Mouse (Mus musculus): Measurements from ENCODE around the gene Rnf150. TPM values are rescaled to one million over a fixed set of nuclear protein-coding genes. Genes with fewer than 3 reads are reported as not detected.

Gene Rnf150
- total RNA-seq, 1 experiment, result 0.09 TPM

GRCm38 (mm10) chr8:82919676-82920075, 56.5 kb downstream of the Rnf150 start:
- TF ChIP-seq HCFC1 (IDR thresholded peaks at IDR 0.05; ENCODE audit: borderline replicate concordance, insufficient read depth, low read length) (no peak), CHD2 (IDR thresholded peaks at IDR 0.05; ENCODE audit: low read depth, low read length) (no peak), MAFK (IDR thresholded peaks at IDR 0.05; ENCODE audit: insufficient read depth, low read depth, low read length) (no peak), ZNF384 (IDR thresholded peaks at IDR 0.05; ENCODE audit: low read depth, low read length) (no peak), ZC3H11A (IDR thresholded peaks at IDR 0.05; ENCODE audit: borderline replicate concordance, low read depth, low read length) (no peak)
- Histone ChIP-seq H3K9ac (ENCODE audit: insufficient read depth, low read depth, low read length, poor library complexity, severe bottlenecking) (no peak overlapping the region), H3K36me3 (ENCODE audit: control insufficient read depth, insufficient read depth, low read length, poor library complexity, severe bottlenecking) (no peaks in the 10 kb centered on the region), H3K4me3 (ENCODE audit: insufficient read depth in 1 of 2, low read depth in 1 of 2, low read length in 2 of 2, poor library complexity in 1 of 2, severe bottlenecking in 1 of 2) (no peak overlapping the region), H3K27ac (ENCODE audit: insufficient read depth, low read depth, low read length, poor library complexity, severe bottlenecking) (no peak overlapping the region), H3K9me3 (ENCODE audit: control insufficient read depth, insufficient read depth, low read depth, low read length) (no peaks in the 10 kb centered on the region), H3K4me1 (ENCODE audit: control insufficient read depth in 2 of 2, insufficient read depth in 2 of 2, low read length in 2 of 2, poor library complexity in 1 of 2) (no peaks in the 10 kb centered on the region)
- no peak for DNase-seq (ENCODE audit: low read depth, low spot score)
- in situ Hi-C loops (cut with MboI; ENCODE audit: low sequenced_read_pairs in 2 of 2, unreplicated experiment in 2 of 2), result no loop called here

GRCm38 (mm10) chr8:82920124-82920523, 57.0 kb downstream of the Rnf150 start:
- Histone ChIP-seq H3K4me3 (ENCODE audit: insufficient read depth in 1 of 2, low read depth in 1 of 2, low read length in 2 of 2, poor library complexity in 1 of 2, severe bottlenecking in 1 of 2) (no peak overlapping the region), H3K9me3 (ENCODE audit: control insufficient read depth, insufficient read depth, low read depth, low read length) (no peaks in the 10 kb centered on the region), H3K4me1 (ENCODE audit: control insufficient read depth in 2 of 2, insufficient read depth in 2 of 2, low read length in 2 of 2, poor library complexity in 1 of 2) (no peaks in the 10 kb centered on the region), H3K27ac (ENCODE audit: insufficient read depth, low read depth, low read length, poor library complexity, severe bottlenecking) (no peak overlapping the region), H3K36me3 (ENCODE audit: control insufficient read depth, insufficient read depth, low read length, poor library complexity, severe bottlenecking) (no peaks in the 10 kb centered on the region), H3K9ac (ENCODE audit: insufficient read depth, low read depth, low read length, poor library complexity, severe bottlenecking) (no peak overlapping the region)
- in situ Hi-C loops (cut with MboI; ENCODE audit: low sequenced_read_pairs in 2 of 2, unreplicated experiment in 2 of 2), result no loop called here
- DNase-seq (ENCODE audit: low read depth, low spot score), result no peak
- no peak for TF ChIP-seq HCFC1 (IDR thresholded peaks at IDR 0.05; ENCODE audit: borderline replicate concordance, insufficient read depth, low read length)
- TF ChIP-seq ZC3H11A (IDR thresholded peaks at IDR 0.05; ENCODE audit: borderline replicate concordance, low read depth, low read length), result no peak
- TF ChIP-seq CHD2 (IDR thresholded peaks at IDR 0.05; ENCODE audit: low read depth, low read length), result no peak

GRCm38 (mm10) chr8:82925286-82925685, 62.1 kb downstream of the Rnf150 start:
- no peaks in the 10 kb centered on the region for H3K9me3 ChIP-seq (ENCODE audit: control insufficient read depth, insufficient read depth, low read depth, low read length)
- in situ Hi-C loops (cut with MboI; ENCODE audit: low sequenced_read_pairs in 2 of 2, unreplicated experiment in 2 of 2), result no loop called here
- TF ChIP-seq HCFC1 (IDR thresholded peaks at IDR 0.05; ENCODE audit: borderline replicate concordance, insufficient read depth, low read length), result no peak
- TF ChIP-seq CHD2 (IDR thresholded peaks at IDR 0.05; ENCODE audit: low read depth, low read length), result no peak
- H3K4me3 ChIP-seq (ENCODE audit: insufficient read depth in 1 of 2, low read depth in 1 of 2, low read length in 2 of 2, poor library complexity in 1 of 2, severe bottlenecking in 1 of 2), result no peak overlapping the region
- H3K4me1 ChIP-seq (ENCODE audit: control insufficient read depth in 2 of 2, insufficient read depth in 2 of 2, low read length in 2 of 2, poor library complexity in 1 of 2), result no peaks in the 10 kb centered on the region
- H3K36me3 ChIP-seq (ENCODE audit: control insufficient read depth, insufficient read depth, low read length, poor library complexity, severe bottlenecking), result no peaks in the 10 kb centered on the region
- DNase-seq (ENCODE audit: low read depth, low spot score), result no peak
- H3K9ac ChIP-seq (ENCODE audit: insufficient read depth, low read depth, low read length, poor library complexity, severe bottlenecking), result no peak overlapping the region
- no peak overlapping the region for H3K27ac ChIP-seq (ENCODE audit: insufficient read depth, low read depth, low read length, poor library complexity, severe bottlenecking)

GRCm38 (mm10) chr8:82926518-82926917, 63.4 kb downstream of the Rnf150 start:
- in situ Hi-C loops (cut with MboI; ENCODE audit: low sequenced_read_pairs in 2 of 2, unreplicated experiment in 2 of 2), result no loop called here
- no peak for TF ChIP-seq MAFK (IDR thresholded peaks at IDR 0.05; ENCODE audit: insufficient read depth, low read depth, low read length)
- no peak for TF ChIP-seq HCFC1 (IDR thresholded peaks at IDR 0.05; ENCODE audit: borderline replicate concordance, insufficient read depth, low read length)
- no peak for TF ChIP-seq ZC3H11A (IDR thresholded peaks at IDR 0.05; ENCODE audit: borderline replicate concordance, low read depth, low read length)
- no peak for TF ChIP-seq CHD2 (IDR thresholded peaks at IDR 0.05; ENCODE audit: low read depth, low read length)
- TF ChIP-seq ZNF384 (IDR thresholded peaks at IDR 0.05; ENCODE audit: low read depth, low read length), result no peak

GRCm38 (mm10) chr8:82931554-82931953, 68.4 kb downstream of the Rnf150 start:
- no peak overlapping the region for H3K27ac ChIP-seq (ENCODE audit: insufficient read depth, low read depth, low read length, poor library complexity, severe bottlenecking)
- no peak for DNase-seq (ENCODE audit: low read depth, low spot score)
- no peaks in the 10 kb centered on the region for H3K9me3 ChIP-seq (ENCODE audit: control insufficient read depth, insufficient read depth, low read depth, low read length)
- no peaks in the 10 kb centered on the region for H3K4me1 ChIP-seq (ENCODE audit: control insufficient read depth in 2 of 2, insufficient read depth in 2 of 2, low read length in 2 of 2, poor library complexity in 1 of 2)
- TF ChIP-seq ZNF384 (IDR thresholded peaks at IDR 0.05; ENCODE audit: low read depth, low read length) (no peak), HCFC1 (IDR thresholded peaks at IDR 0.05; ENCODE audit: borderline replicate concordance, insufficient read depth, low read length) (no peak), ZC3H11A (IDR thresholded peaks at IDR 0.05; ENCODE audit: borderline replicate concordance, low read depth, low read length) (no peak), CHD2 (IDR thresholded peaks at IDR 0.05; ENCODE audit: low read depth, low read length) (no peak), MAFK (IDR thresholded peaks at IDR 0.05; ENCODE audit: insufficient read depth, low read depth, low read length) (no peak)
- in situ Hi-C loops (cut with MboI; ENCODE audit: low sequenced_read_pairs in 2 of 2, unreplicated experiment in 2 of 2), result no loop called here
- H3K9ac ChIP-seq (ENCODE audit: insufficient read depth, low read depth, low read length, poor library complexity, severe bottlenecking), result no peak overlapping the region
- H3K4me3 ChIP-seq (ENCODE audit: insufficient read depth in 1 of 2, low read depth in 1 of 2, low read length in 2 of 2, poor library complexity in 1 of 2, severe bottlenecking in 1 of 2), result no peak overlapping the region
- H3K36me3 ChIP-seq (ENCODE audit: control insufficient read depth, insufficient read depth, low read length, poor library complexity, severe bottlenecking), result no peaks in the 10 kb centered on the region

More at GRCm38 (mm10) chr8:82926518-82926917, 63.4 kb downstream of the Rnf150 start:
- Histone ChIP-seq H3K27ac (ENCODE audit: insufficient read depth, low read depth, low read length, poor library complexity, severe bottlenecking) (no peak overlapping the region), H3K4me1 (ENCODE audit: control insufficient read depth in 2 of 2, insufficient read depth in 2 of 2, low read length in 2 of 2, poor library complexity in 1 of 2) (no peaks in the 10 kb centered on the region), H3K36me3 (ENCODE audit: control insufficient read depth, insufficient read depth, low read length, poor library complexity, severe bottlenecking) (no peaks in the 10 kb centered on the region), H3K9me3 (ENCODE audit: control insufficient read depth, insufficient read depth, low read depth, low read length) (no peaks in the 10 kb centered on the region), H3K4me3 (ENCODE audit: insufficient read depth in 1 of 2, low read depth in 1 of 2, low read length in 2 of 2, poor library complexity in 1 of 2, severe bottlenecking in 1 of 2) (no peak overlapping the region), H3K9ac (ENCODE audit: insufficient read depth, low read depth, low read length, poor library complexity, severe bottlenecking) (no peak overlapping the region)
- no peak for DNase-seq (ENCODE audit: low read depth, low spot score)
